Mouse (Mus musculus) heart, embryonic 10.5 days (tissue): ENCODE data around the gene Il20rb. TPM values are rescaled to one million over a fixed set of nuclear protein-coding genes. Genes with fewer than 3 reads are reported as not detected.

Experiments used
- DNase-seq: peaks from one replicate; pipeline ENCODE4 v3.0.0-alpha.2; 2017; ENCODE audit warnings: low spot score
- H3K27ac ChIP-seq: fragments of 300-500 bp; sonication (generic); 2 replicates; pipeline ENCODE4 v1.5.1; 2016; ENCODE audit warnings: mild to moderate bottlenecking
- H3K27me3 ChIP-seq: fragments of 300-500 bp; sonication (generic); 2 replicates; pipeline ENCODE4 v1.6.1; 2016; ENCODE audit warnings: mild to moderate bottlenecking; ENCODE audit not compliant: poor library complexity, insufficient read depth, severe bottlenecking
- H3K36me3 ChIP-seq: fragments of 300-500 bp; sonication (generic); 2 replicates; pipeline ENCODE4 v1.6.1; 2016; ENCODE audit warnings: mild to moderate bottlenecking, moderate library complexity
- H3K4me1 ChIP-seq: fragments of 300-500 bp; sonication (generic); 2 replicates; pipeline ENCODE4 v1.6.1; 2016; ENCODE audit warnings: mild to moderate bottlenecking
- H3K4me3 ChIP-seq: fragments of 300-500 bp; sonication (generic); 2 replicates; pipeline ENCODE4 v1.5.1; 2016; ENCODE audit warnings: mild to moderate bottlenecking, moderate library complexity
- H3K9me3 ChIP-seq: fragments of 300-500 bp; sonication (generic); 2 replicates; pipeline ENCODE4 v1.6.1; 2016; ENCODE audit warnings: mild to moderate bottlenecking, moderate library complexity
- WGBS: fragments of 180-500 bp; shearing (Covaris S2); methylation state at CpG from one replicate; pipeline ENCODE4 v1.1.7; 2016; 5-methylcytosine and 5-hydroxymethylcytosine counted together
- polyA plus RNA-seq: library from polyadenylated mRNA; unstranded; fragments of >200 nt; fragmentation: Nextera tagmentation; extraction: Ambion mirVana; gene quantifications from 2 replicates; pipeline ENCODE4 v1.2.1, GENCODE M21; 2016

Gene Il20rb
- polyA plus RNA-seq = 1.2 and 1.4 TPM in 2 replicates

DNA sequence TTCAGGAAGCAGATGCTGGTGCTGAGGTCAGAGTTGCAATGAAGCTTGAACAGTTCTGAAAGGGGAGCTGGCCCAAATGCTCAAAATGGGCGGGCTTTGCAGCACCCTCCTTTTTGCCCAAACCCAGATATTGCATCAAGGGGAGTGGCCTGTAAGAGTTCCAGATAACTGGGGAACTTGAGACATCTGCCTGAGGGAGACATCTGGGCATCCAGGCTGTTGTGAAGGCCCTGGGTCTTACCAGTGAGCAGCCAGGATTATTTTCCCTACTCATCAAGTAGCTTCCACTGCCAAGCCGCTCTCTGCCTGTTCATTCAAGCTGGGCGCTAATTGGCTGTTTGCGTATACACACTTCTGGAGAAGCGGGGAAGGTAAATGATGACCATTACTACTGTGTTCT, at the start of gene Il20rb:
Gene Il20rb, minus strand, starts transcription at position 358 of the 400 bp plus-strand sequence.
- 82% methylated on average over 5 of the region's 5 CpGs for WGBS
- no peak for DNase-seq
- H3K9me3 ChIP-seq = no peaks in the 10 kb centered on the region
- H3K4me3 ChIP-seq = no peak within 1 kb of the TSS
- no peak within 1 kb of the TSS for H3K27ac ChIP-seq
- H3K4me1 ChIP-seq = peaks cover 15% of the 10 kb centered on the region
- H3K27me3 ChIP-seq = no peaks in the 10 kb centered on the region
- peaks cover 9% of the 10 kb centered on the region; the same call in 1 of the 2 replicates for H3K36me3 ChIP-seq

- no peak overlapping the region for H3K27ac ChIP-seq
- H3K36me3 ChIP-seq = no peaks in the 10 kb centered on the region
- no peak for DNase-seq
- 90% methylated on average over 2 of the region's 2 CpGs for WGBS
- H3K4me1 ChIP-seq = peaks cover 5% of the 10 kb centered on the region; the same call in 1 of the 2 replicates
- H3K4me3 ChIP-seq = no peak overlapping the region
- no peaks in the 10 kb centered on the region for H3K27me3 ChIP-seq
- H3K9me3 ChIP-seq = no peaks in the 10 kb centered on the region
Measured at GRCm38 (mm10) chr9:100535618-100536262, 49.2 kb upstream of the Il20rb start.

- Histone ChIP-seq H3K27me3 (no peaks in the 10 kb centered on the region), H3K9me3 (no peaks in the 10 kb centered on the region), H3K4me3 (no peak overlapping the region), H3K4me1 (peaks cover 5% of the 10 kb centered on the region; the same call in 1 of the 2 replicates), H3K27ac (no peak overlapping the region), H3K36me3 (no peaks in the 10 kb centered on the region)
- WGBS = 68% methylated on average over 3 of the region's 3 CpGs
- DNase-seq = no peak
Measured at GRCm38 (mm10) chr9:100534686-100535085, 48.1 kb upstream of the Il20rb start.

- peaks cover 5% of the 10 kb centered on the region; the same call in 1 of the 2 replicates for H3K4me1 ChIP-seq
- no peaks in the 10 kb centered on the region for H3K27me3 ChIP-seq
- no peak for DNase-seq
- peaks cover 5% of the 10 kb centered on the region; the same call in 1 of the 2 replicates for H3K36me3 ChIP-seq
- WGBS = 57% methylated on average over 3 of the region's 3 CpGs
- H3K27ac ChIP-seq = no peak overlapping the region
- no peaks in the 10 kb centered on the region for H3K9me3 ChIP-seq
- no peak overlapping the region for H3K4me3 ChIP-seq
Measured at GRCm38 (mm10) chr9:100532847-100533505, 46.4 kb upstream of the Il20rb start.

GRCm38 (mm10) chr9:100531296-100531695, 44.7 kb upstream of the Il20rb start:
- peaks cover 5% of the 10 kb centered on the region; the same call in 1 of the 2 replicates for H3K36me3 ChIP-seq
- H3K4me1 ChIP-seq = peaks cover 5% of the 10 kb centered on the region; the same call in 1 of the 2 replicates
- H3K4me3 ChIP-seq = no peak overlapping the region
- H3K9me3 ChIP-seq = no peaks in the 10 kb centered on the region
- WGBS = 75% methylated on average over 1 of the region's 1 CpGs
- H3K27me3 ChIP-seq = no peaks in the 10 kb centered on the region
- H3K27ac ChIP-seq = no peak overlapping the region
- no peak for DNase-seq

DNA sequence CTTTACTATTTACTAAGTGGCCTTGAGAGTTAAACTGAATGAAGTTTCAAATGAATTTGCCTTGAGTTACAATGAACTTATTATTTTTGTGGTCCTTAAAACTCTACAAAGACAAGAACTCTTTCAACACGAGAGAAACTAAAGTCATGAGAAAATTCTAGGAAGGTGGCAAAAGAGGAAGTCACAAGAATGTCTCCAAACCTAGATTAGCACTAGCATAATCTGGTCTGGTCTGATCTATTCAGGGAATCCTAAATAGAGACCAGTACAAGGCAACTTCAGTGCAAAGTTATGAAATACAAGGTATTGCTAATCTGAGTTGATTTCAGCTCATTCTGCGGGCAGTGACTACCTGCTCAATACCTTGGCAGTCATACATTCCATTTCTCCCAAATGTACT, 38.6 kb upstream of the Il20rb start:
- 78% methylated on average over 2 of the region's 2 CpGs for WGBS

DNA sequence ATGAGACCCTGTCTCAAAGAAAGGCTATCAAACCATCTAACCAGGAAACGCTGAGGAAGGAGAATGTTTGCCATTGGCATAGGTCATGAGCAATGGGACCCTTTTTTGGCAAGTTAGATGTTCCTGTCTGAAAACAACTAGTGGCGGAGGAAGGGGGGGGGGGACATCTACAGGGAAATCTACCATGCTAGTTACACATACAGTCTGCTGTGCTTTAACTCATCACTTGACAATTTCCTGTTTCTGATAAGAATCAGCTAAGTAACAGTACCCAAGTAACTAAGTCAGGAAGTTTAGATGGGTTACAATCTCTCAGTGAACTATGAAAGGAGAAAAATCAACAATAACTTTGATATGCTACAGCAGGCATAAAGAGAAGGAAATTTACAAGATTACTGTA, 35.4 kb upstream of the Il20rb start:
- no peak for DNase-seq
- H3K9me3 ChIP-seq = no peaks in the 10 kb centered on the region
- H3K27ac ChIP-seq = no peak overlapping the region
- no peaks in the 10 kb centered on the region for H3K36me3 ChIP-seq
- no peak overlapping the region for H3K4me3 ChIP-seq
- 0 out of 2 replicates have a peak, but pooled peaks cover 2% of the 10 kb centered on the region for H3K4me1 ChIP-seq
- H3K27me3 ChIP-seq = no peaks in the 10 kb centered on the region
- 66% methylated on average over 2 of the region's 2 CpGs for WGBS

More for the DNA sequence above, 38.6 kb upstream of the Il20rb start:
- H3K27me3 ChIP-seq = no peaks in the 10 kb centered on the region
- no peak overlapping the region for H3K27ac ChIP-seq
- H3K4me3 ChIP-seq = no peak overlapping the region
- H3K36me3 ChIP-seq = peaks cover 5% of the 10 kb centered on the region; the same call in 1 of the 2 replicates
- H3K4me1 ChIP-seq = 0 out of 2 replicates have a peak, but pooled peaks cover 2% of the 10 kb centered on the region
- no peaks in the 10 kb centered on the region for H3K9me3 ChIP-seq
- no peak for DNase-seq

- Histone ChIP-seq H3K27me3 (no peaks in the 10 kb centered on the region), H3K4me3 (no peak overlapping the region), H3K36me3 (no peaks in the 10 kb centered on the region), H3K4me1 (0 out of 2 replicates have a peak, but pooled peaks cover 2% of the 10 kb centered on the region), H3K27ac (no peak overlapping the region), H3K9me3 (no peaks in the 10 kb centered on the region)
- WGBS = 3% methylated on average over 2 of the region's 2 CpGs
- DNase-seq = no peak
Measured at GRCm38 (mm10) chr9:100520586-100520985, 34.0 kb upstream of the Il20rb start.

- no peak overlapping the region for H3K4me3 ChIP-seq
- 0 out of 2 replicates have a peak, but pooled peaks cover 2% of the 10 kb centered on the region for H3K4me1 ChIP-seq
- DNase-seq = no peak
- no peak overlapping the region for H3K27ac ChIP-seq
- H3K9me3 ChIP-seq = no peaks in the 10 kb centered on the region
- WGBS = 97% methylated on average over 3 of the region's 3 CpGs
- H3K36me3 ChIP-seq = no peaks in the 10 kb centered on the region
- H3K27me3 ChIP-seq = no peaks in the 10 kb centered on the region
Measured at GRCm38 (mm10) chr9:100520012-100520411, 33.4 kb upstream of the Il20rb start.

- H3K4me1 ChIP-seq = peaks cover under 1% of the 10 kb centered on the region
- no peak overlapping the region for H3K27ac ChIP-seq
- no peaks in the 10 kb centered on the region for H3K27me3 ChIP-seq
- H3K9me3 ChIP-seq = no peaks in the 10 kb centered on the region
- peaks cover 5% of the 10 kb centered on the region for H3K36me3 ChIP-seq
- H3K4me3 ChIP-seq = no peak overlapping the region
- DNase-seq = no peak
- 88% methylated on average over 2 of the region's 2 CpGs for WGBS
Measured at GRCm38 (mm10) chr9:100507581-100507980, 21.0 kb upstream of the Il20rb start.

DNA sequence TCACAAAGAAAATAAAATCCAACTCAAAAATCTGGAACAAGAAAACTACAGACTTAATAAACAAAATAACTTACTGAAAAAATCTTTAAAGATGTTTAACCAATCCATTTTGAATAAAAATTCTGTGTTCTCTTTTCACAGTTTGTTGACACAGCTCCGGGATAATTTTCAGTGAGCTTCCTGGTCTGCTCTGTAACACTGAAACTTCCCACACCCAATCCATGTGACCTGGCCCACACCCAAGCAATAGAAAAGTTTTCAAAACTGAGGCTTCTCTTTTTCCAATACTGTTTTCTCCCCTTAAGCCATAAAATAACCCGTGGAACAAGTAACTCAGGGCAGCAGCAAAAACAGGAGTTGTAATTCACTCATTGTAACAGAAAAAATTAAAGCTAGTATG, 20.1 kb upstream of the Il20rb start:
- Histone ChIP-seq H3K4me1 (no peaks in the 10 kb centered on the region), H3K4me3 (no peak overlapping the region), H3K27ac (no peak overlapping the region), H3K36me3 (peaks cover 6% of the 10 kb centered on the region), H3K9me3 (no peaks in the 10 kb centered on the region), H3K27me3 (no peaks in the 10 kb centered on the region)
- WGBS = 66% methylated on average over 2 of the region's 2 CpGs
- DNase-seq = no peak

DNA sequence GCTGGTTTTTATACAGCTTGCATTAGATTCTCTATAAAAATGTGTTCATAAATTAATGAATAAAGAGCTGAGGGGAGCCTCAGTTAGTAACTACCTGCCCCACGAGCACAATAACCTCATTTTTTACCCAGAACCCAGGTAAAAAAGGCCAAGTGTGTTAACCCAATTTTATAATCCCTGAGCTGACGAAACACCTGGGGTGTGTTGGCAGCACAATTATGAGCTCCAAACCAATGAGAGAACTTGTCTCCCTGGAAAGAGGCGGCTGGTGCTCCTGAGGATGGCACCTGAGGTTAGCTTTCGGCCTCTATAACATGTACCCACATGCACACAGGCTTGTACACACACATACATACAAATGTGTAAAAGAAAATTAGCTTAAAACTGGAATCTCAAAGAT, 18.9 kb upstream of the Il20rb start:
- WGBS = 92% methylated on average over 4 of the region's 4 CpGs
- Histone ChIP-seq H3K4me1 (no peaks in the 10 kb centered on the region), H3K27me3 (no peaks in the 10 kb centered on the region), H3K27ac (no peak overlapping the region), H3K4me3 (no peak overlapping the region), H3K9me3 (no peaks in the 10 kb centered on the region), H3K36me3 (peaks cover 8% of the 10 kb centered on the region)
- no peak for DNase-seq

GRCm38 (mm10) chr9:100493611-100494261, 7.1 kb upstream of the Il20rb start:
- Histone ChIP-seq H3K27me3 (no peaks in the 10 kb centered on the region), H3K27ac (no peak overlapping the region), H3K9me3 (no peaks in the 10 kb centered on the region), H3K4me3 (no peak overlapping the region), H3K36me3 (peaks cover 17% of the 10 kb centered on the region; the same call in 1 of the 2 replicates), H3K4me1 (peaks cover 5% of the 10 kb centered on the region; the same call in 1 of the 2 replicates)
- 87% methylated on average over 5 of the region's 5 CpGs for WGBS
- DNase-seq = no peak
